Mouse (Mus musculus) erythroblast, embryonic 14.5 days (primary cell): Measurements from ENCODE around the gene Tnfaip8l2. TPM values are rescaled to one million over a fixed set of nuclear protein-coding genes. Genes with fewer than 3 reads are reported as not detected.

Experiments used
- H3K27me3 ChIP-seq: 2 replicates; pipeline ENCODE4 v1.6.1; 2012; ENCODE audit warnings: inconsistent platforms; ENCODE audit not compliant: control insufficient read depth
- H3K36me3 ChIP-seq: 2 replicates; pipeline ENCODE4 v1.6.1; 2012; ENCODE audit warnings: mild to moderate bottlenecking, inconsistent platforms; ENCODE audit not compliant: control insufficient read depth
- H3K4me1 ChIP-seq: 2 replicates; pipeline ENCODE4 v1.6.1; 2012; ENCODE audit warnings: inconsistent platforms; ENCODE audit not compliant: control insufficient read depth
- H3K4me3 ChIP-seq: replicated peaks from 2 replicates; pipeline ENCODE3; 2012; ENCODE audit warnings: moderate library complexity, mild to moderate bottlenecking, inconsistent platforms
- H3K9me3 ChIP-seq: 2 replicates; pipeline ENCODE4 v1.6.1; 2012; ENCODE audit warnings: low read length, inconsistent platforms, mixed read lengths; ENCODE audit not compliant: control insufficient read depth
- GATA1 ChIP-seq: IDR thresholded peaks from 2 replicates; pipeline ENCODE4 v1.6.1; 2012; ENCODE audit warnings: low read length, inconsistent platforms, mixed read lengths
- TAL1 ChIP-seq: IDR thresholded peaks from 3 replicates; pipeline ENCODE4 v1.6.1; 2012; ENCODE audit warnings: low read length, inconsistent platforms, mixed read lengths
- polyA plus RNA-seq: library from polyadenylated mRNA; stranded (reverse); fragments of >175 nt; gene quantifications from 2 replicates; pipeline ENCODE4 v1.2.3, GENCODE M21; 2012

Gene Tnfaip8l2
- polyA plus RNA-seq, 1 experiment: 0.04 TPM

DNA sequence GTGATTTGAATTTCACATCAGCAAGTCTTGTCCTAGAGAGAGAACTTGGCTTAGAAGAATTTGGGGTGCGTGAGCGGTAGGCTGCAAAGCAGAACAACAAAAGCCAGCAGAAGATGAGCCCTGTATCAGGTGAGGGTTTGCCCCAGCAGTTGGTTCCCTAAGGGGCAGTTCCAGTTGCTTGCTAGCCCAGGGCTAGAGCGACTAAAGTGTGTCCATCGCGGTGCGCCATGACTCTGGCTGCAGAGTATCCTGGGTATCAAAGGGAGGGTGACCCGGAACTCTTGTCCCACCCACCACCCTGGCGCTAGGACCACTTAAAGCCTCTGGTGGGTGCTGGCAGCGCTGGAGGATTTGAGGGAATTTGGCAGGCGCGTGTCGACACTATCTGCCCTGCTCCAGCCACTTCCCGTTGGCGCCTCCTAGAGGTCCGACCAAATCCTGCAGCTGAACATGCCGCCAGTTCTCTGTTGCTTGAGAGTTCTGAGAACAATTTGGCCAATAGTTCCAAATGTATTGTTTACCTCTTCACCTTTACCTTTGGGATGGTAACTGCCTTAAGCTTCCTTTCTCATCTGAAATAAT, 31.9 kb upstream of the Tnfaip8l2 start:
- TF ChIP-seq TAL1 (no peak), GATA1 (no peak)
- Histone ChIP-seq H3K36me3 (no peaks in the 10 kb centered on the region), H3K4me3 (no peak overlapping the region), H3K4me1 (peaks cover 11% of the 10 kb centered on the region), H3K27me3 (peaks cover 79% of the 10 kb centered on the region), H3K9me3 (peaks cover 14% of the 10 kb centered on the region; the same call in 1 of the 2 replicates)

DNA sequence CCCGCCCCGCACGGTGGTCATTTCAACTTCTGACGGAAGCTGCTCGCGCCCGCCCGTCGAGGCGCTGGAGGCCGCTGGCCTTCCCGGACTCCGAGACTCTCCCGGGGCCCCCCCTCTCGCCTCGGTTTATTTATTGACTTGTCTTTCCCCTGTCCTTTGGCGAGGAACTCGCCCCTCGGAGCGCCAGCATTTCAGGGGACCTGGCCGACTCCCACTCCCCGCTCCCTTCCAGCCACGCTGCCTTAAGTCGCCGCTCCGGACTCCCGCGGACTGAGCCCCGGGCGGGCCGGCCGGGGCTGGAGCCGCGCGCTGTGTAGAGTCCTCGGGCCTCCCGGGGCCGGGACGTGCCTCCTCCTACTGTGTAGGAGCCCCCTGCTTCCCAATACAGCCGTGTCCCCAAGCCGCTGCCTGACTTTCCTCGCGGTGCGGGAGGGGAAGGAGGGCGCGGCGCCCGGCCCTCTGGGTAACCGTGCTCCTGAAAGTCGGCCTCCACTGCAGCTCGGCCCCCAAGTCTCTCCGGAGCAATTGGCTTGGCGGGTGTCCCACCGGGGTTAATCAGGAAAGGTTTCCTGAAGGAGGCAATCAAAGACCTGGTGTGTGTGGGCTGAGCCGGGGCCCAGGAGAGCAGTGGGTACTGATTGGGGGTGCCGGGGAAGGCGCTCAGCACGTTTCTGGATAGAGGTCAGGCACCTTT, 31.2 kb upstream of the Tnfaip8l2 start:
- TF ChIP-seq TAL1 (no peak), GATA1 (no peak)
- Histone ChIP-seq H3K27me3 (peaks cover 83% of the 10 kb centered on the region), H3K36me3 (no peaks in the 10 kb centered on the region), H3K4me1 (peaks cover 11% of the 10 kb centered on the region), H3K4me3 (no peak overlapping the region), H3K9me3 (peaks cover 14% of the 10 kb centered on the region; the same call in 1 of the 2 replicates)

DNA sequence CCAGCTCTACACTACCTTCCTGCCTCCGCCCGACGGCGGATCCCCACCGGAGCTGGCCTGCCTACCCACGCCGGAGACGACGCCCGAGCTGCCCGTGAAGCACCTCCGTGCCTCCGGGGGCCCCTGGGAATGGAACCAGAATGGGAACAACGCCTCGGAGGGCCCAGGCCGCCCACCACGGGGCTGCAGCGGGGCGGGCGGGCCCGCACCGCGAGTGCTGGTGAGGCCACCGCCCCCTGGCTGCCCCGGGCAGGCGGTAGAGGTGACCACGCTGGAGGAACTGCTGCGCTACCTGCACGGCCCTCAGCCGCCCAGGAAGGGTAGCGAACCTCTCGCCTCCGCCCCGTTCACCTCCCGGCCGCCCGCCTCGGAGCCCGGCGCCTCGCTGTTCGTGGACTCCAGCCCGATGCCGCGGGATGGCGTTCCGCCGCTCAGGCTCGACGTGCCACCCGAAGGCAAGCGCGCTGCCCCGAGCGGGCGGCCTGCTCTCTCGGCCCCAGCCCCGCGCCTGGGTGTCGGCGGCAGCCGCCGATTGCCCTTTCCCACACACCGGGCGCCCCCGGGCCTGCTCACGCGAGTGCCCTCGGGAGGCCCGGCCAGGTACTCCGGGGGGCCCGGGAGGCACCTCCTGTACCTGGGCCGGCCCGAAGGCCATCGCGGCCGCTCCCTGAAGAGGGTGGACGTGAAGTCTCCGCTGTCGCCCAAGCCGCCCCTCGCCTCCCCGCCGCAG, 30.5 kb upstream of the Tnfaip8l2 start:
- no peak overlapping the region for H3K4me3 ChIP-seq
- TF ChIP-seq TAL1: no peak
- no peak for TF ChIP-seq GATA1
- peaks cover 14% of the 10 kb centered on the region; the same call in 1 of the 2 replicates for H3K9me3 ChIP-seq
- H3K36me3 ChIP-seq: no peaks in the 10 kb centered on the region
- H3K27me3 ChIP-seq: peaks cover 89% of the 10 kb centered on the region
- peaks cover 11% of the 10 kb centered on the region for H3K4me1 ChIP-seq

DNA sequence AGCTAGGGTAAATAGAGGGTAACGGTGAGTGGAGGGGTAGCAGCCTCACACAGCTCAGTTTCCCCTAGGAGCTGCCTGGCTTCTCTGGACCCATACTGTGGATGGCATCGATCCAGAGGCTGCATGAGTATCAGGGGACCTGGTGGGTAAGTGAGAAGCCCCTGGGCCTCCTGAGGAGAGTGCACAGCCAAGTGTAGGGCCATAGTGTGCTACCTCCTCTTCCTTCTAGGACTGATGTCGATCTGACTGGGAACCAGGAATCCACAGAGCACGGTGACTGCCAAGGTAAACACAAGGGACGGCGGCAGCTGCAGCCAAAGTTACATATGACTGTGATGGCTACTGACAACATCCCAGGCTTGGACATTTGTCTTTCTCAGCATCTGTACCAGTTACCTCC, 28.9 kb upstream of the Tnfaip8l2 start:
- H3K4me1 ChIP-seq: peaks cover 11% of the 10 kb centered on the region
- H3K36me3 ChIP-seq: no peaks in the 10 kb centered on the region
- TF ChIP-seq GATA1 (no peak), TAL1 (no peak)
- H3K9me3 ChIP-seq: peaks cover 14% of the 10 kb centered on the region; the same call in 1 of the 2 replicates
- no peak overlapping the region for H3K4me3 ChIP-seq
- H3K27me3 ChIP-seq: peaks cover 85% of the 10 kb centered on the region

DNA sequence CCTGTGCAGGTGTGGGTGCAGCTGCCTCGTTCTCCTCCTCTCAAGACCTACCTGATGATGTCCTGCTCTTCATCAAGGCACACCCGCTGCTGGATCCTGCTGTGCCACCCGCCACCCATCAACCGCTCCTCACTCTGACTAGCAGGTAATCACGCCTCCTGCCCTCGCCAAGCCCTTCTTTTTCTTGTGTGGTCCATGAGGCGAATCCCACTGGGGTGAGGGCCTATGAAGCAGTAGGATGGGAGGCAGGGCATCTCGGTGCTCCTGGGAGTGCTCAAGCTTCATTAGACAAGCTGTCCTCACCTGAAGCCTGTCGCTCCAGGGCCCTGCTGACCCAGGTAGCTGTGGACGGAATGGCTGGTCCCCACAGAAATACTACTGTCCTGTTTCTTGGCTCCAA, 27.8 kb upstream of the Tnfaip8l2 start:
- H3K9me3 ChIP-seq: peaks cover 14% of the 10 kb centered on the region; the same call in 1 of the 2 replicates
- TF ChIP-seq GATA1 (no peak), TAL1 (no peak)

DNA sequence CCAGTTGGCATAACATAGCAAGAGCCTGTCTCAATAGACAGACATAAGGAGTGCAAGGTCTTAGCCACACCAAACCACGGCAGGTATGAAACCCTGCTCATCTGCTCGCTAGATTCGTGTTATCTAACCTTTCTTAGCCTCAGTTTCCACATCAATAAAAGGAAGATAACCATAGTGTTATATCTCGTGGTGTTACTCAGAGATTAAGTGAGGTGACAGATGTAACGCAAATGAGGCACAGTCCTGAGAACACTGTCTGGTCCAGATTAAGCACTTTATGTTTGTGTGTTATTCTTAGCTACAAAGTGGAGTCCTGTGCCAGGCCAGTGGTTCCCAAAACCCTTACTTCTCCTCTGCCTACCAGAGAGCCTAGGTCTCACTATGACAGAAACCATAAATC, 22.7 kb upstream of the Tnfaip8l2 start:
- H3K27me3 ChIP-seq: peaks cover 76% of the 10 kb centered on the region
- H3K4me3 ChIP-seq: no peak overlapping the region
- H3K36me3 ChIP-seq: no peaks in the 10 kb centered on the region
- peaks cover 21% of the 10 kb centered on the region for H3K4me1 ChIP-seq
- H3K9me3 ChIP-seq: peaks cover 3% of the 10 kb centered on the region; the same call in 1 of the 2 replicates
- TF ChIP-seq TAL1: no peak
- no peak for TF ChIP-seq GATA1

More for the DNA sequence above, 27.8 kb upstream of the Tnfaip8l2 start:
- Histone ChIP-seq H3K4me1 (peaks cover 11% of the 10 kb centered on the region), H3K27me3 (peaks cover 77% of the 10 kb centered on the region), H3K4me3 (no peak overlapping the region), H3K36me3 (no peaks in the 10 kb centered on the region)

DNA sequence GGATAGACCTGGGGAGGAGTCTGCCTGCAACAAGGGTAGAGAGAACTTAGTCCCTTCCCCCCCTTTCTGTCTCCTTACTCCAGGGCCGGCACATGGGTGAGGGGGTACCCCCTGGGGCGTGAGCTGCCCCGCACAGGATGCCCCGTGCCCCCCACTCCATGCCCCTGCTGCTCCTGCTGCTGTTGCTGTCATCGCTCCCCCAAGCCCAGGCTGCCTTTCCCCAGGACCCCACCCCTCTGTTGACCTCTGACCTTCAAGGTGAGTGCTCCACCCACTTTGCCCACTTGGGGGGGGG, 22.0 kb upstream of the Tnfaip8l2 start:
- Histone ChIP-seq H3K36me3 (no peaks in the 10 kb centered on the region), H3K4me1 (peaks cover 27% of the 10 kb centered on the region), H3K4me3 (no peak overlapping the region), H3K9me3 (peaks cover 3% of the 10 kb centered on the region; the same call in 1 of the 2 replicates), H3K27me3 (peaks cover 78% of the 10 kb centered on the region)
- TF ChIP-seq TAL1 (no peak), GATA1 (no peak)

DNA sequence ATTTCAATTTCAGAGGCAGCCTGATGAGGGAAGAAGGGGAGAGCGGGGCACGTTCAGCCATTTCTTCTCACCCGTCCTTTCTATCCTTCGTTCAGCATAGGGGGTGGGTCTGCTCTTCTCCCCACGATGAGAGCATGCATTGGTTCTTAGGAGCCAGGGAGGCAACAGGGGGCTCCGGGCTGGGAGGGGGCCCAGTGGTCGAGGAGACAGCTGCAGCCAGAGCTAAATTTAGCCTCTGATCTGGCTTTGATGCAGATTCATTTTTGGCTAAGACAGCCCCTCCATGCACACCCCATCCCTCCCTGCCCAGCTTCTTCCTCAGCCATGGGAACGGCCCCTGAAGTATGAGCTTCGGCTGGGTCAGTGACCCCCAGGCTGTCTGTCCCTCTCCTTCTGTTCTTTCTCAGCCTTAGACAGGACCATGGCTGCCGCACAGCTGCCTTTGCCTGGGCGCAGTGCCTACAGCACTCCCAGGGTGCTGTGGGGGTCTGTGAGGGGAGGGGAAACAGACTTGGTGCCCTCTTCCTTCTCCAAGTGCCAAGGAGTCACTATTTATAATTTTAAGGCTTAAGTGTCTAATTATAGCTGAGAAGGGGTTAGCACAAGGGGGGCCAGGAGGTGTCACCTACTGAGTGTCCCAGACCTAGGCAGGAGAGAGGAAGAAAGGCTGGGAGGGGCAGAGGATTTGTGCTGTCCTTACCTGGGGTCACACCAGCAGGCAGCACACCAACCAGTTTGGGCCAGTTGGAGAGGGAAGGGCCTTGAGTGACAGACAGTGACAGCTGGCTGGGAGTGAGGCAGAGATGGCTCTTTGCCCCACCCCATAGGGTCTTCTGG, 21.5 kb upstream of the Tnfaip8l2 start:
- Histone ChIP-seq H3K36me3 (no peaks in the 10 kb centered on the region), H3K4me1 (peaks cover 28% of the 10 kb centered on the region), H3K4me3 (no peak overlapping the region), H3K27me3 (peaks cover 81% of the 10 kb centered on the region), H3K9me3 (peaks cover 3% of the 10 kb centered on the region; the same call in 1 of the 2 replicates)
- no peak for TF ChIP-seq TAL1
- no peak for TF ChIP-seq GATA1
